Mouse (Mus musculus) heart, postnatal 10 days (tissue): ENCODE data around the gene Cnot6l. TPM values are rescaled to one million over a fixed set of nuclear protein-coding genes. Genes with fewer than 3 reads are reported as not detected.

Experiments used
- DNase-seq, 2 experiments: peaks; one replicate each; pipeline ENCODE4 v3.0.0; 2021
- intact Hi-C: fragments of 180-260 bp; cut with DNase I; formaldehyde crosslinking; loops from one replicate; pipeline ENCODE4 v1.15.1; 2025
- total RNA-seq, 2 experiments: library from RNA; stranded (reverse); gene quantifications; 2 replicates each; pipeline ENCODE4 v1.2.3; 2021

Cnot6l gene
- total RNA-seq, 2 experiments from 2014 or later, result 74.8 to 102 TPM

DNA sequence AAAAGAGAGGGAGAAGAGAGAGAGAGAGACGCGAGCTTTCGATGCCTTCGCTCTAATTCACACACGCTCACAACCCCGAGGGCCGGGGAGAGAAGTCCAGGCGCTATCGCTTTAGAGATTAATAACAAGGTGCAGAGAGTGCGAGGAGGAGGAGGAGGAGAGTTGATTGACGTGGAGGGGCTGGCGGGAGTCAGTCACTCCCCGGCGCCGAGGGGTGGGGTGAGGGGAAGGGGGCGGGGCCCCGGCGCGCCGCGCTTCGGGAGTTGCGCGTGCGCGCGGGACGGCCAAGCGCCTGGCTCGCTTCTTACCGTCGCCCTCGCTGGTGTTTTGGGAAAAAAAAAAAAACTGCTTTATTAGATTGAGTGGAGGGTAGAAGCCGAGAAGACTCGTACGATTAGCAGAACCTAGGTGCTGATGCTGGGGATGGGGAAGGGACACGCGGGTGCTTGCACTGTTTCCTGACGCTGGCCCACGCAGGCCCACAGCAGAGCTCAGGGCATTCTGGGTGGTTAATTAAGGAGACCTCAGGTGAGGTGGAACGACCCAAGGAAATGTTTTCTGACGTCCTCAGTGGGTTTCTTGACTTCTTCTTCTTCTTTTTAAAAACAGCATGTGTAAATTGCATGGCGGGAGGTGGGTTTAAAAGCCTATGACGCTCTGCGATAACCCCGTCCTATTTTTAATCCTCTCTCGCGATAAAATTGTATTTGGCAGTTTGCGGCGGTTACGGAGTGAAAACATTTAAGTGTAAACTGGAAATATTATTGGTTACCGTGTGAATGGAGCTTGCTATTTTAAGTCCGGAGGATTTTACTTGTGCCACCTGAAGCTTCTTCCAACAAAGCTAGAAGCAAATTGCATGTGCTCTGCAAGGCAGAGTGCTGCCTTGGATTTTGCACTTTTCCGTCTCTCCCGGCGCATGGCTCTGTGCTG is 1.3 kb downstream of the Cnot6l start:
- peak; percentile 87 to 90 for DNase-seq
- intact Hi-C loops, result loop anchor here (5.0 kb wide), 1 partner anchor 70 kb away; no protein-coding TSS in a partner anchor

DNA sequence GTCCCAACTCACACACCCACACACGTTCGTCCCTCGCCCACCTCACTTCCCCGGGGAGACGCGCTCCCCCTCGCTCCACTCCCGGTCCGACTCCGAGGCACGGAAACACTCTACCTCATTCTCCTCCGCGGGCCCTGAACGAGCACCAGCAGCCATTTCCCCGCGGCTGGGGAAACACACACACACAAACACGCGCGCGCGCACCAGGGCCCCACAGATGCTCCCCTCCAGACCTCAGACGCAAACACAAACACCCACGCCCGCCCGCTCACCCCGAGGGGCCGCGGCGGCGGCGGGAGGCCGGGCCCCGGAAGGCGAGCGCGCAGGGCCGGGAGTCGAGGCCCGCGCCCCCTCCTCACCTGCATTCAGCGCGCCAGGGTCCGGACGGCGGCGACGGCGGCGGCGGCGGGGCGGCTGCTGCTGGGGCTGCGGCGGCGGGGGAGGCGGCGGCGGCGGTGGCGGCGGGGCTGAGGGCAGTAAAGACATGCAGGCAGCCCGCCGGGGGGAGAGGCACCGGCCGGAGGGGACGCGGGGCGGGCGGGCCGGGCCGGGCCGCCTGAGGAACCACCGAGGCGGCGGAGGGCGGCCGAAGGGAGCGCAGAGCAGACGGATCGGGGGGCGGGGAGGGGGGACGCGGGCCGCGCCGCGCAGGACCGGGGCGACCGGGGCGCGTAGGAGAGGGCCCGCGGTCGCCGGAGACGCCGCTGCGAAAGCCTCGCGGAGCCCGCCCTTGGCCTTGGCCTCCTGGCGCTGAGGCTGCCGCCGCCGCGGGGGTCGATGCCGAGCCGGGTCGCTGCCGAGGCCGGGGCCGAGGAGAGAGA is 2.2 kb downstream of the Cnot6l start:
- intact Hi-C loops, result loop anchor here (2.0 to 5.0 kb wide), 2 partner anchors 49 to 69 kb away; no protein-coding TSS in a partner anchor
- peak; percentile 67 to 74 for DNase-seq

DNA sequence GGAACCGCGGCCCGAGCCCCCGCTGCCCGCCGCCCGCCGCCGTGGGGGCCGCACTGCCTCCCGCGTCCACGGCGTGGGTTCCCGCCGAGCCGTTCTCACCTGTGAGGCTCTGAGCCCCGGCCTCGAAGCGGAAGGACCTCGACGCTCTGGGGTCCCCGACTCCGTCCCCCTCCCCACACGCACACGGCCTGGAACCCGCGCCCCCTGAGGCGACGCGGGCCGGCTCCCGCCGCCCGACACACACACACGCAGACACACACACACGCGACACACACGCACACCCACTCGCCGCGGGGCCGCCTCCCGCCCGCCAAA is 2.8 kb downstream of the Cnot6l start:
- intact Hi-C loops, result loop anchor here (2.0 to 5.0 kb wide), 2 partner anchors 50 to 69 kb away; no protein-coding TSS in a partner anchor
- no peak for DNase-seq

DNA sequence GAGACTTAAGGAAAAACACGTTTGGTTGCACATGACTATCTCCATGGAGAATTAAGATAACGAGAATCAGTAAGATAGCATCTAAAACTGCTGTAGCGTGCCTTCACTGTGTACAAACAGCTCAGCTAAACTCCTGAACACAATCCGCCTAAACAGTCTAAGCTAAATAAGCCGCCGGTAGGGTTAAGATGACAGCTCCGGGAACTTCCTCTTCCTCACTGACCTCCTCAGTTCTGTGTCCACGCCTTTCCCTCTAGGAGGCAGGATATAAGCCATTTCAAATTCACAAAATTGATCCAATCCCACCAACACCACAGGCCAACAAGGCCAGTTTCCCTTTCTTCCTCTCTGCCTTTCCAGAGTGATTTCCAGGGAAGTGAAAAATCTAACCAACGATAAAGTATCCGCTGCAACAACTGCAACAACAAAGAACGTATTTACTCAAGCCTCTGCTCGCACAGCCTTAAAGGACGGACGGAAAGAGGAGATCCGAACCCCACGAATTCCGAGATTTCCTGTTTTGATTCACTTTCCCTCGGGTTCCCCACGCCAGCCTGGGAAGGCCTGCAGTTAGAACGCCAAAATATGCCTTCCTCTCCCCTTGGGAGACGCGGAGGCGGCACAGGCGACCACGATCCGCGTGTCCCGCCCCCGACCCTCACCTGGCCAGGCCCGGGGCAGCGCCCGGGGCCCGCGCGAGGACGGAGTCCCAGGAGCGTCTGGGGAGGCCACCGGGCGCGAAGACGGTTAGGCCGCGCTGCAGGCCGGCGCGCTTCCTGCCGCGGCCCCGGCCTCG is 3.3 kb downstream of the Cnot6l start:
- intact Hi-C loops, result loop anchor here (2.0 to 5.0 kb wide), 2 partner anchors 50 to 68 kb away; no protein-coding TSS in a partner anchor

DNA sequence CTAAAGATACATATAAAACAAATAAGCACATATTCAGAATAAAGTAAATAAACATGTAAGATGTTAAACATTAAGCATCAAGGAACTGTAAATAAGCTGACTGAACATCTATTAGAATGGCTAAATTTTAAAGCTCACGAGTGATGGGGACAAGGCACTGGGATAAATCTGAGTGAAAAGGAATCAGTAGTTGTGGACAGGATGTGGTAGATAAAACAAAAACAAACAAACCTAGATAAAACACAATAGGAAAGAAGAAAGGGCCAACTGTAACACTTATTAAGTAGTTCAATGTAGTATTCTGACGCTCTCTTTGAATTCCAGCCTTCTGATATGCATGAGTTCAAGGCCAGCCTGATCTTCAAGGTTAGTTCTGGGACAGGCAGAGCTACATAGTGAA is 21.6 kb downstream of the Cnot6l start:
- intact Hi-C loops, result no loop called here
- DNase-seq, result no peak

More for the DNA sequence above, 3.3 kb downstream of the Cnot6l start:
- DNase-seq, result peak; percentile 59 to 60

DNA sequence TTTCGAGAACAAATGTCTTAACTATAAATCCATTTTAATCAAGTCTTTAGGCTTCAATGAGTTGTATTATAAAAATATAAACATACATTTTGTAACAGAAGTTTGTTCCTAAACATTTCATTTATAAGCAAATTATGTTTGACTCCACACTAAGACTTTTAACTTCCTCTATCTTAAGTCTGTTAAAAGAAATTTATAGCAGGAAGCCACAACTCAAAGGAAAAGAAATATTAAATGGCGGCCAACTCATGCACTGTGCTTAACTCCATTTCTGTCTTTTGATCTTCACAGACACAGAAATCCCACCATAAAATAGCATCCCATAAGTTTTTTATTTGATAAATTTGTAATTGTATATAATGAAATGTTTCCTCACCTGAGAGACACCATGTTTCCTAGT is 33.3 kb downstream of the Cnot6l start:
- DNase-seq, result no peak
- intact Hi-C loops, result no loop called here

DNA sequence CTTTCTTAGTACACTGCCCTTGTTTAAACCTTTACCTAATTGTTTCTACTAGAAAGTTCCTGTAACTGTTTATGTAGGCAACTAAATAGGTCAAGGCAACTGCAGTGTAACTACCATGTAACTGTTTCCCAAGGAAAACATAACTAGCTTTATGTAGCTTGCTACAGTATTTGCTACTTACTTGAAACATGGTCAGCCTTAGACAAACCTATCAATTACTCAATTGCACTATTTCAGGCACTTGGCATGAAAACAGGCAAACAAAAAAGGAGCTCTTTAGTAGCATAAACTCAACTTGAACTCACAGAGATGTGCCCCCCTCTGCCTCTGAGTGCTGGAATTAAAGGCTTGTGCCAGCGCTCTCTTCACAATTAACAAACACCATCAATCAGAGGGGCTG is 37.1 kb downstream of the Cnot6l start:
- intact Hi-C loops, result no loop called here
- DNase-seq, result no peak

DNA sequence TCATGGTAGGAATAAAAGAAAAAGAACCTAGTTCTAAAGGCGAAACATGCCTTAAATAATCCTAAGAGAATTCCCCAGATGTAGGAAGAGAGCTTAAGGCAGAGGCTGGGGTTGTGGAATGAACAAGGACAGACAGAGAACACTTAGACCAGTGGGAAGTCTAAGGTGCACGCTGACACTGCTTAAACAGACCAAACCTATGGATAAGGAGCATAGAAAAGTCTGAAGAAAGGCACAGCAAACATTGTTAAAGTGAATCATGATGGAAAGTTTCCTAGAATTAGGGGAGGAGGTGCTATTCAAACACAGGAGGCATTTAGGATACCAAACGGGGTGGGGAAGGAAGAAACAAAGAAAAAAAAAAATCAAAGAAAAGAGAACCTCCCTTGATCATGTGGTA is 49.0 kb downstream of the Cnot6l start:
- intact Hi-C loops, result no loop called here

DNA sequence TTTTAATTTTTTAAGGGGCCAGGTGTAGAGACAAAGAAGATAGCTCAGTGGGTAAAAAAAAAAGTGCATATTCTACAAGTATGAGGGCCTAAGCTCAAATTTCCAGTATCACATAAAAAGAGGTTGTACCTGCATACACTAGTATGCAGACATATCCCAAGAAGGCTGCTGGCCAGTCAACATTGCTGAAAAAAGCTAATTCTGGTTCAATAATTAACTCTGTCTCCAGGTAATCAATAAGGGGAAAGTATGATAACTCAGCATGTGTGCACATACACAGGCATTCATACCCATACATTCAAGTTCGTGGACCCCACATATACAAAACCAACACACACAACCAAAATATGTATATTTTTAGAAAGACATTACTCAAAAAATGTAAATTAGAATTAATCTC is 59.3 kb downstream of the Cnot6l start:
- intact Hi-C loops, result loop anchor here (5.0 kb wide), 1 partner anchor 53 kb away; no protein-coding TSS in a partner anchor
- no peak for DNase-seq

More for the DNA sequence above, 49.0 kb downstream of the Cnot6l start:
- no peak for DNase-seq

DNA sequence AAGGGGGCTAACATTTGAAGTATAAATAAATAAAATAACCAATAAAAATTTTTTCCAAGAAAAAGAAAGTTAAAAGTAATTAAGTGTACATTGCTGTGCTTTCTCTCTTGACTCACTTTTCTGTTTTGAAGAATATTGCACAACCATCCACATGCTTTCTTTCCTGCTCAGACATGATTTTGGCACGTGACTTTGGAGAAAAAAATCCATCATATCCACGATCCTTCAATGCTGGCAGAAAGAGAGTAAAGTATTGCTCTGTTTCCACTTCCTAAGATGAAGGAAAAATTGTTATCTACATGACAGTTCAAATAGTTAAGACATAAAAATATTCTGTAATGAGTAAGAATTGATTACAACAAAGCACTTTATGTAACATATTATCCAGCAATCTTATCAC is 72.5 kb downstream of the Cnot6l start:
- intact Hi-C loops, result loop anchor here (5.0 kb wide), 1 partner anchor 71 kb away; the partner anchor contains the start of gene Cnot6l
- no peak for DNase-seq

DNA sequence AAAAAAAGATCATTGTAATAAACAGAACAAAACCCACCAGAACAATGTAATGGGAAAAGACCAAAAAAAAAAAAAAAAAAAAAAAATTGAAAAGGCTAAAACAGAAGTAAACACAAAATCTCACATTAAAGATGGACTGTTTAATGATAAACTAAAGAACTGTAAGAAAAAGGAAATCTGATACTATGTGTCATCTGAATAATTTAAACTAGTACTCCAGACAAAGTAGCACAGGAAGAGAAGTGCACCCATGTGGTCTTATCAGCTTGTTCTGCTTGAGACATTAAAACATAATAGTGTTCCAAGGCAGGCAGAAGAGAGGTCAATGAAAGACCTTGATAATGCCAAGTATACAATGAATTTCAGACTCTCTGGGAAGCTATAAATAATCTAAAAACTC is 78.6 kb downstream of the Cnot6l start:
- intact Hi-C loops, result loop anchor here (5.0 kb wide), 1 partner anchor 127 kb away; no protein-coding TSS in a partner anchor
- no peak for DNase-seq

DNA sequence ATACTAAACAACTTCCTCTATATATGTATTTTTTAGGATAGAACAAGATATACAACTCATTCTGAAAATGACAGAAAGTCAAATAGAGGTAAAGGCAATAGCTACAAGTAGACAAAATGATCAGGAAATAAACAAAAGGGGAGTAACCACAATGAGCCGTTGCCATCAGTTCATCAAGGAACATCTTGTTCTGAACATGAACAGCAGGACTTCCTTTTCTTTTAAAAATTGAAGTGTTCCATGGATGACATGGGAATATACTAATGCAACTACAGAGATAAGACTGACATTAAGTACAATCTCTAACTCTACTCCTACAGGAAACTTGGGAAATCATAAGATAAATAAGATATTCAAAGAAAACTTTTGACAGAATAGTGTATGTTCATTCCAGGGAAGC is 84.9 kb downstream of the Cnot6l start:
- no peak for DNase-seq
- intact Hi-C loops, result no loop called here

DNA sequence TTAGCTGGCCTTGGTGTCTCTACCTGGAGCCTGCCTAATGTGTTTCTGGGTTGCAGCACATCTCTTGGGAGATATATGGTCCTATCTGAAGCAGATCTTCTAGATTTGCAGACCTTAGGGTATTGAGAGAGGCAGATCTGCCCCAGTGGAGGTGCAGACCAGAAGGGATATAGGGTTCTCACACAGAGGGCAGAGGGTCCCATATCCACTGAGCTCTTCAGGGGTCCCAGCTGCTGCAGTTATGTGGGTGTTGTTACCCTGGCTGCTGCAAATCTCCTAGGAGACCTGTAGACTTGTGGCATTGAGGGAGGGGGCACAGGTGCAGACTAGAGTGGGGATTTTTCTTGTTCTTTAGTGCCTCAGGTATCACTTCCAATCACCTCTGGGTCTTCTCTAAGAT is 98.4 kb downstream of the Cnot6l start:
- DNase-seq, result no peak
- intact Hi-C loops, result no loop called here

DNA sequence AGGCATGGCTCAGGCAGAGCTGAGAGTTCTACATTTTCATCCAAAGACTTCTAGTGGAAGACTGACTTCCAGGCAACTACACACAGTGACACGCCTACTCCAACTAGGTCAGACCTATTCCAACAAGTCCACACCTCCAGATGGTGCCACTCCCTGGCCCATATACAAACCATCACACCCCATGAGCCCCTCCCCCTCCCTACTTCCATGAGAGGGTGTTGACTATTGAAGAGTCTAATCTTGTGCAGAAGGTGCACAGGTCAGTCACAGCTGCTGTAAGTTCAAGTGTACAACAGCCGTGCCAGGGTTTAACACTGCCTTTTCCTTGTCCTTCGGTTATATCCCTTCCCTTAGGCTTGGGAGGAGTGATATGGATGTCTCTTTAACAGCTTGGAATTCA is 121.5 kb downstream of the Cnot6l start:
- intact Hi-C loops, result no loop called here
- DNase-seq, result no peak

DNA sequence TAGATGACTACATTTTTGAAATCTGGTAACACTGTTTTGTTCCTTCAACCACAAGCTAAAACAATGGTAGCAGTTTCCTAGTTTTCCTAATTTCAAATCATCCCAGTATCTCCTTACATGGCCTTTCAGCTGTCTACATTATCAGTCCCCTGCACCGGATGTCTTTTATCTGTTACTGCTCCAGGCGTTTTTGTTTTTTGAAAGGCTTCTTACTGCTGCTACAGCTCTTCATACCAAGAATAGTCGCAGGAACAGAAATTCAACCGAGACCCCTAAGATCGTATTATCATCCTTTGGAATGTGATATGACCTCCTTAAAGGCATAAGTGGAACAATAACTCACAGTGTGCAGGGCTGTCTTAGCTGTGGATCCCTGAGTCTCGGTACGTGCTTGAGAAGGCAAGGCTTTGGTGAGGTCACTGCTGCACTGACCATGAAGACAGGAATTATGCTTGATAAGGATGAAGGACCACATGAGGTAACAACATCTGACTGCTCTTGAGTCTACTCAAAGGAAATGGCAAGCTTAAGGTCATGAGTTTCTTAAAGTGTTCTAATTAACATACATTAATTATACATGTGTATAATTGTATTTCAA is 122.4 kb downstream of the Cnot6l start:
- intact Hi-C loops, result no loop called here

DNA sequence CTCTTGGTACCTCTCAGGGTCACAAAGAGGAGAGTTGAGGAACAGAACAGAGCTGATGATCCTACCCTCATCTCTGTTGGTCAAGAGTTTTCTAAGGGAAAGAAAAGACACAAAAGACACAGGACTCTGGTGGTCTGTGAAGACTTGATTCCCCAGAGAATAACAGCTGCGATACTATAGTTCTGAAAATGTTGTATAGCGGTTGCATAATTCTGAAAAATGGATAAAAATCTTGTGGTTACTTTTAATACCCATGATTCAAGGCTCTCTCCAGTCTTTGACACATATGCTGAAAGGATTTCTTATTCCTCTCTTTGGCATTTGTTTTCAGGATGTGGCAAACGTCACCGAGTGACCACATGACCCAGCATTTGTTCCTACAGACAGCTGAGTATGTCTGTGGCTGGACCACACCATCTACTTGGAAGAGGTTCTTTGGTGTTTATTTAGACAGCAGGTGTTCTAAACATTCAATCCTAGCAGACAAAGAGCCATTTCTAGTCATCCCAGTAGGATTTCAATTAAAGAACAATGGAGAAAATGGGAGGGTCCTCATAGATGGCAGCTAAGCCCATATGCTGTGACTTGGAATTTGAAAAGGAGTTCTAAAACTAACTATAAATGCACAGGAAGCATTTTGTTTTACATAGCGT is 124.7 kb downstream of the Cnot6l start:
- DNase-seq, result no peak
- intact Hi-C loops, result no loop called here

More for the DNA sequence above, 122.4 kb downstream of the Cnot6l start:
- no peak for DNase-seq

DNA sequence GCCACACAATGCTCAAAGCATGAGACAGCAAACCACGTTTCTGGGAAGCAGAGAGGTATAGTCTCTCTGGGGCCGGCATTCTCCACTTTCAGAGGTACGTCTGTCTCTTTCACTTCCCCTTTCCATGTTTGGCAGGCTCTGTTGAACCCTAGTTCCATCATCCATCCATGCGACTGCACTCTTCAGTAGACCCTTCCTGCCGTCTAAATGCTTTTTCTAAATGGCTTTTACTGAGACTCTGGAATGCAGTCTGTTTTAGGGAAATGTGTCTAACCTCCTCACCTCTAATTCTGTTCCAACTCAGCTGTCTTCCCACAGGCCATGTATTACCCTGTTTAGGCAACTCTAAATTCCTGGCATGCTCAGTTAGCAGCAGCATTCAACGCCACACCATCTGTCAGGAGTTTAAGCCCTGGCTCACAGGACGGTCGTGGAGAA is 126.3 kb downstream of the Cnot6l start:
- DNase-seq, result no peak
- intact Hi-C loops, result no loop called here

DNA sequence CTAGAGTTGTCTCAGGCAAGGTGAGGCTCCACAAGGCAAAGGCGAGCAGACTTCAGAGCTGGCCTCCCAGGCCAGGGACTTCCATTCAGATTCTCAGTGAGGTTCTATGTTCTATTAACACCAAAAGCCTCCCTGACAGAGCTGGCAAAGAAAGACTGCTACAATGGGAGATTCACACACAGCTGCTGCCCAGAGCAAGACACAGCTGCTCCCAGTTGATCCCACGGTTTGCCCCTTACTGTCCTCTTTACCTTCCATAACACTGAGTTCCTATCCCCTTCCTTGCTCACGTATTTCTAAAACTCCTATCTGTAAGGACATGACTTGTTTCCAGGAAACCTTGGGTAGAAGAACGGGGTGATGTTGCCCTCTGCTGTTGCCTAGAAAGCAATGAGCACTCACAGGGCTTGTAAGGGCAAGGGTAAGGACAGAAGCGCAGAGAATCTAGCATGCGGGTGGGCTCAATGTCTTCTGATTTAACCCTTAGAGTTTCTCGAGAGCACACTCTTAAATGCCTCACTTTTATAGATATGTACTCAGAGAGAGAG is 127.8 kb downstream of the Cnot6l start:
- intact Hi-C loops, result no loop called here

DNA sequence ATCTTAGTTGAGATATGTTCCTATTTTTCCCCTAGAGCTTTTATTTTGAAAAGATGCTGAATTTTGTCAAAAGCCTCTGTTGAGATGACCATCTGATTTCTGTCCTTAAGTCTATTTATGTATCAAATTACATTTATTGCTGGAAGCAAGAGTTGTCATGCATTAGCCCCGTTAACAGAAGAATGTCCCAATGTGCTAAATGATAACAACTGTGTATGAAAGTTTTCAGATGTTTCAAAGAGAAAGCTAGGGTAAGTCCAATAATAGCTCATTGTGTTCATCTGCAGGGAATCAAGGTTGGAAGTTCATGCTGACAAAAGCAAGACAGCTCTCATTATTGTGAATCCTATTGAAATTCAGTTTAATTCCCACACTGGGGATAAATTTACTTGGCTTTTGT is 129.9 kb downstream of the Cnot6l start:
- no peak for DNase-seq
- intact Hi-C loops, result no loop called here

More for the DNA sequence above, 127.8 kb downstream of the Cnot6l start:
- DNase-seq, result no peak
